Mouse (Mus musculus) testis, adult 2 months (tissue): Measurements from ENCODE around the gene Dnm1l.

Source experiments
- CTCF ChIP-seq: fragments of 200-500 bp; IDR thresholded peaks from 2 replicates; pipeline ENCODE4 v1.5.1; 2012; ENCODE audit warnings: low read depth, mild to moderate bottlenecking, inconsistent platforms, low read length, moderate library complexity; ENCODE audit not compliant: control insufficient read depth, insufficient read depth, insufficient replicate concordance
- POLR2A ChIP-seq: fragments of 200-500 bp; IDR thresholded peaks from 2 replicates; pipeline ENCODE4 v1.6.1; 2012; ENCODE audit warnings: low read depth, mild to moderate bottlenecking, inconsistent platforms, low read length, moderate library complexity; ENCODE audit not compliant: control insufficient read depth

DNA sequence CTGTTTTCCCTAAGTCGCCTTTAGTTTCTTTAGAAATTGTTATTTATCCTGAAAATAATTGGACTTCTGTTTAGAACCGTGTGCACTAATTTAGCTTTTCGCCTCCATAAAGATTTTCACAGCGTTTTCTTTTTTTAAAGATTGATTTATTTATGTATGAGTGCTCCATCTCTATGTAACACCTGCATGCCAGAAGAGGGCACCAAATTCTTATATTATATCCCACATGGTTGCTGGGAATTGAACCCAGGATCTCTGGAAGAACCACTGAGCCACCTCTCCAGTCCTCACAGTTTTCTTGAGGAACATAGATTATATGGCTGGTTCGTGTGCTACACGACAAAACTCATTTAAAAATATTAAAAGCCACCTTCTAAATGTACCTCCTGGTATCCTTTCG, 54.9 kb downstream of the Dnm1l start:
- no peak for TF ChIP-seq CTCF
- TF ChIP-seq POLR2A: no peak
